Mouse (Mus musculus): ENCODE data around the gene Ccdc142.

GRCm38 (mm10) chr6:83155552-83156238 lies 54.3 kb downstream of the Ccdc142 start:
- TF ChIP-seq CTCF (IDR thresholded peaks at IDR 0.05; ENCODE audit: low read depth, low read length): no peak
- no peak for TF ChIP-seq GATA1 (IDR thresholded peaks at IDR 0.05; ENCODE audit: borderline replicate concordance, low read length)
- TF ChIP-seq POLR2AphosphoS5 (IDR thresholded peaks at IDR 0.05; ENCODE audit: insufficient replicate concordance, low read depth, low read length): no peak
- no peak for TF ChIP-seq TAL1 (conservative IDR thresholded peaks at IDR 0.05; ENCODE audit: low read depth, low read length)
